Mouse (Mus musculus): ENCODE measurements around the gene Psmd3. TPM values are rescaled to one million over a fixed set of nuclear protein-coding genes. Genes with fewer than 3 reads are reported as not detected.
"Not testable (repeated sequence)": the region's sequence is repeated elsewhere in the genome, so short reads cannot be mapped to it uniquely, and the experiment has no call there.

Gene Psmd3
- total RNA-seq, 2 experiments from 2014 or later: 114 to 118 TPM

DNA sequence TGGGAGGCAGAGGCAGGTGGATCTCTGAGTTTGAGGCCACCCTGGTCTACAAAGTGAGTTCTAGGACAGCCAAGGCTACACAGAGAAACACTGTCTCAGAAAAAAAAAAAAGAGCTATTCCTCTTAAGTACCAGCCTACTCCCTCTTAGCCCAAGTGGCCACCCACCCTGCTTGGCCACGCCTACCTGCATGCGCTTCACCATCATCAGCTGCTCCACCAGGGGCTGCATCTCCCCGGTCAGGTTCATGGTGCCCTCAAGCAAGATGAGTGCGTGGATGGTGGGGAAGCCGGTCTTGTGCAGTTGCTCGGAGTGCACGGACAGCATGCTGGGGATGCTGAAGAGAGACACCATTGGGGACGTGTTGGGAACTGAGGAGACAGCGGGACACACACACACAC lies 33.6 kb downstream of the Psmd3 start:
- DNase-seq (ENCODE audit: low spot score in 2 of 2): no peak

DNA sequence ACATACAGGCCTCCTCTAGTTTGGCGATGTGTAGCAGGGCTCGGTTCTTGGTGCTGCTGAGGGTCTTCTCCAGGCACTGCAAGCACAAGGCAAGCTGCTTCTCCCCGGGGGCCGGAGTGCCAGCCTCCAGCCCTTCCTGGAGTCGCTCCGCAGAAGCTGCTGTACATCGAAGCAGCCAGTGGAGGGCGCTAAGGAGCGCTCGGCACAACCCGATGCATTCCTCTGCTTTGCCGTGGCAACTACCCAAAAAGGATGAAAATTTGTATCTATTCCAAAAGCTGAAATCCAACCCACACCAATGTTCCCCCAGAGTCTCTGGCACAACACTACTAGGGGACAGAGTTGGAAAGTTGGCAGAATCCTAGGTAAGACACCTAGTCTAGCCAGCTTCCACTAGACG lies 35.5 kb downstream of the Psmd3 start:
- DNase-seq (ENCODE audit: low spot score in 2 of 2): peak; percentile 69 to 75

DNA sequence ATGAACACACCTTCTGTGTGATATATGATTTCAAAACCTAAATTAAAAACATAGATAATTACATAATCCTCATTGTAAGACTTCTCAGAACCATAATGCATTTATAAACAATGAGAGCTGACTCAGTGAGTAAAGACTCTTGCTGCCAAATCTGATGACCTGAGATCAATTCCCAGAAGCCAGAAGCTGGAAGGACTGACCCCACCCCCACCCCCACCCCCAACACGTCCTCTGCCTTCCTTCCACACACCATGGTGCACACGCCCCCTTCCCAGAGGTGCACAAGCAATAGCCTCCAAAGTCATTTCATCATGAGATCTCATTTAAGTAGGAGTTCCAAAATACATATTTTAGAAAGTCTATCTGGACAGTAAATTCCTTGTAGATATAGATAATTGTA lies 38.4 kb downstream of the Psmd3 start:
- no peak for DNase-seq (ENCODE audit: low spot score in 2 of 2)

DNA sequence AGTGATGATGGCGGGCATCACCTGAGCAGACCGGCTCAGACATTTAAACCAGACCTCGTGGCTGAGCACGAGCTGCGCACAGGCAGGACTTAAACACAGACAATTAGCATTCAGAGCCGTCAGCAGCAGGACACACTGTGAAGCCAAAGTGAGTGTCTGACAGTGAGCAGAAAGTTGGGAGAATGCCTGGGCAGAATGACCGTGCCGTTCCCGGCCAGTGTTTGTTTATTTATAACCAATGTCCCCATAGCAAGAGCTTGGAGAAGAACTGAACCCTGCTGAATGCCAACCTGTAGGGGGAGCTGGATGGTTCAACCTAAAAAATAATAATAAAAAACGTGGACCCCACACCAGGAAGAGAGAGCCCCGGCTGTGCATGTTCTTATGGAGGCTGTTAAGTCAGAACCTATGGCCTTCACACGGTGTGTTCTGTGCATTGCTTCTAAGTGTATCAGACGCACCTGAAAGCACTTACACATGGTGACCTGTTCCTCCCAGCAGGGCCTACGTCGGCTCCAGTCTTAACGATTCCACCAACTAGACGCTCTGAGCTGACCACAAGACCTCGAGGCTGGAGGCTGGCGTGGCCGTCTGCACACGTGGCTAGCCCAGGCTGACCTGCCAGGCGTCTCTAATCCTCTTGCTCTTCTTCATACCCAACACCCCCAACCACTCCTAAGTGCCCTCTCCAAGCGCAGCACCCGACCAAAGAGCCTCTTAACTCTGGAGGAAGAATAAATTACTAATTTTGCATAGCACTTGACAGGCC lies 39.3 kb downstream of the Psmd3 start:
- no peak for DNase-seq (ENCODE audit: low spot score in 2 of 2)

DNA sequence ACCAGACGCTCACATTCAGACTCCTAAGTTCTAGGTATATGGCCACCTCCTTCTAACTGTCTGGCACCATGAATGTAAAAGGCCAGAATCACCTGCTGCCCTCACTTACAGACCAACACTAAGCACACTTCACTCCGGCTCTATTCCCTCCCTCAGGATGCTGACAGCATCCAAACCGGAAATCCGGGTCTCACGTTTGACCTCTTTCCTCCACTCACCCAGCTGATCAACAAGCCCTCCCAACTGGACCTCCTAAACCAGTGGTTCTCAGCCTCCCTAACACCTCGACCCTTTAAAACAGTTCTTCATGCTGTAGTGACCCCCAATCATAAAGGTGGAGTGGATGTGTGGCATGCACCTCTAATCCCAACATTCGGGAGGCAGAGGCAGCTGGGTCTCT lies 40.7 kb downstream of the Psmd3 start:
- no peak for DNase-seq (ENCODE audit: low spot score in 2 of 2)

DNA sequence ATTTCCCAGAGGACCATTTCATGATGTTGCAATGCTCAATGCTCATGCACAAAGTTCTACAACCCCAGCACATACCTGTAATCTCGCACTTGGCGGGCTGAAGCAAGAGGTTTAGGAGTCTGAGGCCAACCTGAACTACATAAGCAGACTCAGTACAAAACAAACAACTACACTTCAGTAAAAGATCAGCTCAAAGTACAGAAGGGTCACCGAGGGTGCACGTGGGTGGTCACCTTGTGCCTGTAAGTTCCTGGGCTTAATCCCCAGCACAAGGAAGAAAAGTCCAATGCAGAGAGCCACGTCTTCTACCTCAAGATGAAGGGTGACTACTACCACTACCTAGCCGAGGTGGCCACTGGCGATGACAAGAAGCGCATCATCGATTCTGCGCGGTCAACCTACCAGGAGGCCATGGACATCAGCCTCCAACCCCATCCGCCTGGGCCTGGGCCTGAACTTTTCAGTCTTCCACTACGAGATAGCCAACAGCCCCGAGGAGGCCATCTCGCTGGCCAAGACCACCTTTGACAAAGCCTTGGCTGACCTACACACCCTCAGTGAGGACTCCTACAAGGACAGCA lies 43.7 kb downstream of the Psmd3 start:
- no peak for DNase-seq (ENCODE audit: low spot score in 2 of 2)

DNA sequence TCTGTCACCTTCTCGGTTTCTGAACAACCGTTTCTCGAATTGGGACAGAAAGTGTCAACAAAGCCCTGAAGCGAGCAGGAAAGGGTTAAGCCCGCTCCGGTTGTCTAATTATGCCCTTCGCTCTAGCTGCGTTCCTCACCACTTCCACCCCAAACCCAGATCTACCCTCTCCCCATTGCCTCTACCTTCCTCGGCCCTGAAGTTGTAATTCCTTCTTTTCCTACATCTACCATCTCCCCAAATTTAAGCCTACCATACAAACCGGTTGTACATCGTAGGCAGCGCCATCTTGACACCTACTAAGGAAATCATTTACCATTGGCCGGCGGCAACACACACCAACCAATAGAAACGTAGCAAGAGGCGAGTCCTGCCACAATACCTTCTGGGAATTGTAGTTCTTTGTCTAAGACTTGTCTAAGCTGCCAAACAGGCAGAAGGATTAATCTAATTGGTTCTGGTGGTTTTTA lies 46.8 kb downstream of the Psmd3 start, which contains the start of gene Med24:
Med24 (minus strand) TSS at position 317 of the 470 bp plus-strand sequence.
- DNase-seq (ENCODE audit: low spot score in 2 of 2): peak; percentile 70

DNA sequence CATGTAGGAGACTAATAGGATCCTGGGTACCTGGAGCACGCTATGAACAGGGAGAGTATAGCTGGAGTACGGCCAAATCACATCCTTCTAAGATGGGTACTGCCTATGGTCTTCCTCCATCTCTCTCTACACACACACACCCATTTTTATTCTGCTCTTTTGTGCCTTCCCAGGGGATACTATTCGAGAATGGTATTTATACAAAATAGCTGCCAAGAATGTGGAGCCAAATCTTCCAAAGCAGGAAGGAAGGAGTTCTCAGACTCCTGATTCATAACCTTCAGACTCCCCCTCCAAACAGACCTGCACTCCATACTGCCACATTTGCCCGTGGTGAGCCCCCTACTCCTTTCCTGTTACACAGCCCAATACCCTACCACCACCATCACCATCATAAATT lies 48.4 kb downstream of the Psmd3 start:
- DNase-seq (ENCODE audit: low spot score in 2 of 2): no peak

DNA sequence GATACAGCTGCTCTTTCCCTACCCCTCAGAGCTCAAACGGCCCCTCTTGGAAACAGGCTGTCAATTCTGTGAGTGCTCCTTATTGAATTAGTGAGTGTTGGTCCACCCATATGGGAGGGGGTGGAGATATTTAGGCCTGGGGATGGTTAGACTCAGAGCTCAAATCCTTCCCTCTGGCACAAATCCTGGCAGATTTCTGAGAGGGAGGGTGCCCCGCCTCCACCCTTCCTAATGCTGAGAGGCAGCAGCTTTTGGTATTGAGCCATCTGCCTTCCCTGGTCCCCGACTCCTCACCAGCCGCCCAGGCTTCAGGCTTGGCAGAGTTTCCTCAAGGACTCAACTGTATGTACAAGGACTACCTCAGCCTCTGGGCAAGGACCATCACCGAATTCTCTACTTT lies 48.8 kb downstream of the Psmd3 start:
- no peak for DNase-seq (ENCODE audit: low spot score in 2 of 2)

DNA sequence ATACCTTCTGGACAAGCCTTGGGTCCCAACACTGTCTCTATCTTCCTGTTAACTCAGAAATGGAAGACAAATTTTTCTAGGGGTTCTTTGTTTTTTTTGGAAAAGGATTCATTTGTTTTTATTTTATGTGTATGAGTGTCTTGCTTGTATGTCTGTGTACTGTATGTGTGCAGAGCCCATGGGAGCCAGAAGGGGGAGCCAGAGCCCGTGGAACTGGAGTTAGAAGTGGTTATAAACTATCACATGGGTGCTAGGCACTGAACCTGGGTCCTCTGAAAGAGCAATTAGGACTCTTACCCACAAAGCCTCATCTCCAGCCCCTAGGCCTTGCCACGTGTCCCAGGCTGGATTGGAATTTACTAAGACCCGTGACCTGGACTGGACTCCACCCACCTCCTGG lies 51.7 kb downstream of the Psmd3 start:
- DNase-seq (ENCODE audit: low spot score in 2 of 2): no peak

DNA sequence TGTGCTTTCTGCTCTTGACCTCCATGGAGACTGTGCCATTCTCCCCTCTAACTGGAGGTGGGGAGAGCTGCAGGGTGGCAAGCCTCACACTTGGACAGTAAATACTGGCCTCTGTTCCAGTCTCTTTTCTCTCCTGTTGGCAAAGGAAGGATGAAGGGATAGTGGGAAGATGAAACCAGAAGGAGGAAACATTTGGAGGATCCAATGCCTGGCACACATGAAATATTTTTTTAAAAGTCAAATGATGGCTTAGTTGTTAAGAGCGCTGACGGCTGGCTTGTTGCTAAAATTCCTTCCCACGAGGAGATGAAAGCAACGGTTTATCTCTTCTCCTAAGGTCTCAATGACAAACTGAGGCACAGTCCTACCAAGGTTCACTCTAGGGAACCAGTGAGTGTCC lies 52.8 kb downstream of the Psmd3 start:
- no peak for DNase-seq (ENCODE audit: low spot score in 2 of 2)

DNA sequence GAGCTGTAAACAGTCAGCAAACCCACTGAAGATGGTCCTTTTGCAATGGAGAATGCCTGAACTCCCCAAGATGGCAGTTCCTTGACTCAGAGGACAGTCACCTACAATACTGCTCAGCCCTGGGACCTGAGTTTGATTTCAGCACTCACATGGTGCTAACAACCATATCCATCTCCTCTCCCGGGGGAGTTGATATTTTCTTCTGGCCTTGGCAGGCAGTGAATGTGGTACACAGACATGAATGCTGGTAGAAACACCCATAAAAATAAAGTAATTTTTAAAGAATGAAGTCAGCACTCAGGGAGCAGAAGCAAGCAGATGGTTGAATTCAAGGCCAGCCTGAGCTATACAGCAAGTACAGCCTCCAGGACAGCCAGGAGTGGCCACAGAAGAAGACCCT lies 53.8 kb downstream of the Psmd3 start:
- no peak for DNase-seq (ENCODE audit: low spot score in 2 of 2)

DNA sequence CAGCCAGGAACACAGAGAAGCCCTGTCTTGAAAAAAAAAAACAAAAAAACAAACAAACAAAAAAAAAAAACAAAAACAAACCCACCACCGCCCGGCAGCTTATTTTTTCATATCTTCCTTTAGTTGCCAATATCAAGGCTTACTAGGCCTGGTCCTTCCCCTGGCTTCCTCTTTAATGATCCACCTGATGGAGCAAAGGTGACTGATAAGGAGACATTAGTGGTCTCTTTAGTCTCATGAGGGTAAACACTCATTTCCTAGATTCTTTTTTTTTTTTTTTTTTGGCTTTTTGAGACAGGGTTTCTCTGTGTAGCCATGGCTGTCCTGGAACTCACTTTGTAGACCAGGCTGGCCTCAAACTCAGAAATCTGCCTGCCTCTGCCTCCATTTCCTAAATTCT lies 54.9 kb downstream of the Psmd3 start:
- DNase-seq (ENCODE audit: low spot score in 2 of 2): not testable (repeated sequence)

DNA sequence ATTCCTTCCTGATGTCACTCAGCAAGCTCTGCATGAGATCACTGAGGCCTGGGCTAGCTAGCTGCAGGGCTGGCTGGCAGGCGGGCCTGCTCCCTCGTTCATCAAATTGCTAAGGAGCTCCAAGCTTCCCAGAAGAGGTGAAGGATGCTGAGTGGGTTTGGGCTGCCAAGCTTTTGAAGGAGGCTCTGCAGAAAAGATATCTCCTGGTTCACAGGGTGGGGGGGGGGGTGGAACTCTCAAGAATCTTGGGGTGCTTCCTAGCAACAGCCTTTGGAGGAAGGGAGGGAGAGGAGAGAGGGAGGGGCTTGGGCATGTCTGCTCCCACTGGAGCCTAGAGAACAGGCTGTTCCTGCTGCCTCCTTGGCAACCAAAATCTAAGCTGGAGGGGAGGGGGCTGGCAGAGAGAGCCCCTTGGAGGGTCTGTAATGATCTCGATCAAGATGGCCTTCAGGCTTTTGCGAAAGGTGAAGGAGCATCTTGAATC lies 56.1 kb downstream of the Psmd3 start:
- no peak for DNase-seq (ENCODE audit: low spot score in 2 of 2)

DNA sequence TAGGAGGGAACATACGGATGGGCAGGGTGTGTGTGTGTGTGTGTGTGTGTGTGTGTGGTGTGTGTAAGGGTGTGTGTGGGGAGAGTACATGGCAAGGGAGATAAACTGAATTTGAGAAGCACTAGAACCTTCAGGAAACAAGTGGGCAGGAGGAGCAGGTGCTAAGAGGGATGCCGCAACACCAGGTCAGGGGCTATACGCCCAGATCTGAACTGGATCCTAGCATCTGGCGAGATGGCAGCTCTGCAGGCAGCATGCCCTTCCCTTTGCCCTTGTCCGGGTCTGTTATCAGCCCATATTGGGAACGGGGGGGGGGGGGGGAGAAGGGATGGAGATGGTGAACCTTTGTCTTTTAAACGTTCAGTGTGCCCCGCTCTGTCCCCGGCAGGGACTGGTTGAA lies 56.6 kb downstream of the Psmd3 start:
- no peak for DNase-seq (ENCODE audit: low spot score in 2 of 2)

DNA sequence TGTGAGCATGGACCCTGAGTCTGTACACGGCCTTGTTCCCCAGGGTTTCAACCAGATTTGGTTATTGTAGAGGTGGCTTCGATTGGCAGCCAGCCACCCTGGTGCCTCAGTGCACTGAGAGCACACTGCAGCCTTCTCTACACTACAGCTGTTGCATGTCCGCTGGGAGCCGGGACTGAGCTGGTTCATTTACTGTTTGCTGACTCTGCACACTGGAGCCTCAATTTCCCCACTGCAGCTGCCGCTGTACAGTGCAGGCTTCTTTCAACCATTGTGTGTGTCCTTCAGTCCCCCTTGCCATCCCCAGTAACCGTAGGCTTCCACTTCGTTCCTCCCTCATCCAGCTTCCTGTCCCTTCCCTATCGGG lies 57.7 kb downstream of the Psmd3 start:
- peak in 1 of 2 experiments; percentile 26 for DNase-seq (ENCODE audit: low spot score in 2 of 2)

DNA sequence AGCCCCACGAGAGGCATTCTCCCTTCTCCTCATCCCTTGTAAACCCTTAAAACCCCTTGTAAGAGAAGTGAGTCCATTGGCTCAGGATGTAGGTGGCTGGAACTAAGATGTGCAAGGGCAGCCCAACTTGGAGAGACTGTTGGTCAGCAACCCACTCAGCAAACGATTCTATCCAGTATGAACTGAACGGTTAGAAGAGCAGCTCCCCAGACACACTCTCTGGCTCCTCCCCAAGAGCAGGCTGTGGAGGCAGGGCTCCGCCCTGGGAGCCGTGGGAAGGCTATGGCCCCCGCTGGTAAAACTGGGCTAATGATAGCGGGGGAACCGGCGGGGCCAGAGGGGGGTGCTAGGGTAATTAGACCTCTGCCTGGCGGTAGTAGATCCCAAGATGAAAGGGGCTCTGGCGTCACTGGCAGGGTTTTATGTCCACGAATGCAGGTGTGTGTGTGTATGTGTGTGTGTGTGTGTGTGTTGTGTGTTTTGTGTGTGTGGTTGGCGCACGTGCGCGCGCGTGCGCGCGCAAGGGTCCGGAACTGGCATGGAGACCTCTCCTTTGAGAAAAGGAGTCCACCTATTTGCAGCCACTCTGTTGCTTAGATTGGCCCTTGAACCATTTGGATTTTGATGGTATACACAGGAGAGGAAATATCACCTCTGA lies 58.2 kb downstream of the Psmd3 start, which contains the start of gene Thra:
Thra (plus strand) TSS at position 246 of the 658 bp plus-strand sequence.
- DNase-seq (ENCODE audit: low spot score in 2 of 2): peak; percentile 51 to 63

DNA sequence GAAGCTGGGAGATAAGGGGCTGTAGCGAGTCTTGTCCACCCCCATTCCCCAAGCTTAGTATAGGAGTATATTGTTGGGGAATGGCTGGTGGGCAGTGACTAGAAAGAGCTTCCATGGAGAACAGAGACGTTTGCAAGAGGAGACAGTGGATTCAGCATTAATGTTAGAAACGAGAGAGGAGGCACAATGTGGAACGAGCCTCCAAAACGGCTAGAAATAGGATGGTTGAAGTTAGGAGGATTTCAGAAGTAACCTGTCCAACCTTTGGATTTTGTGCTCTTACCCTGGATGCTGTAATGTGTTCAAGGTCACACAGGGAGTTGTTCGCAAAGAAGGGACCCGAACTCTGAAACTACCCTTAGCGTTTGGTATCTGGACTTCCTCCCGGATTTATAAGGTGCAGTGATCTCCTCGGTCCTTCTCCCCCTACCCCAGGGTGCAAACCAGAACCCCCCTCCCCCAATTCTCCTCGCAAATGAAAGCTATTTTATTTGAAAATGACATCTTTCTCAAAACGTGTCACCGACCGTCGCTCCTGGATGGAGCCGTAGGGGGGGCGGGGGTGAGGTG lies 58.8 kb downstream of the Psmd3 start:
- DNase-seq (ENCODE audit: low spot score in 2 of 2): no peak

DNA sequence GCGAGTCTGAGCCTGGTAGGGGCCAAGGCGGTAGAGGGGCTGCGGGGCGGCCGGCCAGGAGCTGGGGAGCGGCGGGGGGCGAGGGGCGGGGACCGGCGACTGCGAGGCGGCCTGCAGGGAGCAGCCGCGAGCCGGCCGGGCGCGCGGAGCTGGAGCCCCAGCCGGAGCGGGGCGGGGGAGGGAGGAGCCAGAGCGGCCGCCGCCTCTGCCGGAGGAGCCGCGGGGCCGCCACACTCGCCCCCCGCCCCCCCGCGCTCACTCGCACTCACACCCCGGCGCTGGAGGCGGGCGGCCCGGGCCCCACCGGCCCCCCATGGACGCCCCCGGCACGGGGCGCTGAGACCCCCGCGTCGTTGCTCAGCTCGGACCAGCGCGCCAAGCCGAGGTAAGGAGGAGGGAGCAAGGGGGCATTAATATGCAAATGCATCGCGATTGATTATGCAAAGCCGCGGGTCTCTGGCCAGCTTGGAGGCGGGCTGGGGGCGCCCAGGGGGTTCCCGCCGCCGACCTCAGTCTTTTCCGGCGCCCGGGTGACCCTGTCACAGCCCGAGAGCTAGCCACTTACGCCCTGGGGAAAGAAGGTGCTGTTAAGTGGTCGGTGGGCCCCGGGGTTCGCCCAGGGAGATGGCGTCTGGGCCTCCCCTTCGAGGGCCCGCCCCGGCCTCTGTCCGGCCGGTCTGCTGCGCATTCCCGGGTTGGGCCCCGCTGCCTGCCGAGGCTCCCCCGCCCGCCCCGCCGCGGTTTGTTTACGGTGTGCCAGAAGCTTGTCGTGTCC lies 59.5 kb downstream of the Psmd3 start:
- peak; percentile 82 to 83 for DNase-seq (ENCODE audit: low spot score in 2 of 2)

DNA sequence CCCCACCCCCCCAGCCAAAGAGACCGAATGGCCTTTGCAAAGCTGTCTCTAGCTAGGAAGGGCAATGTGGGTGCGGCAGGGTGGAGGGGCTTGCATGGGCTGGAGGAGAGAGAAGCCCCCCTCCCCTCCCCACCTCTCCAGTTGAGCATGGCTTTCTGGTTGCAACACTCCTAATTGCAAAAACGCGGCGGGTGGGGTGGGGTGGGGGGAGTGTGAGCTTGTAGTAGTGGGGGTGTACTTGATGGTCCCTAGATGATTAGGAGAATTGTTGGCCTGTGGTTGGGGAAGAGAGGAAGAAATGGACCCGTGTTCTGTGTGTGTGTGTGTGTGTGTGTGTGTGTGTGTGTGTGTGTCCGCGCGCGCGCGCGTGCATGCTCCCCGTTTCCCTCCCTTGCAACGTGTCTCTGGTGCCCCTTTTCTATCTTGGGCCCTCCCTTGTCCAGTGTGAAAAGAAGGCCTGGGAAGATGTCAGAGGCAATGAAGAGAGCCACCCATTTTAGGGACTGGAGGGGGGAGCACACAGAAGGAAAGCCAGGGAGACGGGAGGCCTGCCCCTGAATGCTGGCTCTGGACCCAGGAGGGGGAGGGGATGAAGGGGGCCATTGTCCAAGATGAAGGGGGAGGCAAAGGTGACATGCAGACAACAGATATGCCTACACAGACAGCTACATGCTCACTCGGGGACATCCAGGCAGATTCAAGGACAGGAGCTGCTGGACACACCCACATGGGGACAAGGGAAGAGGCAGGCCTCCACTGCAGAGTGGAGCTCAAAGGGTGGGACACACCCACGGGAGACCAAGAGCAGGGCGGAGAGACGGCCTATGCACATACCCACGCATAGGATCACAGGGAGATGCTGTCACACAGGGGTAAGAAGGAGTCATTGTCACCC lies 60.3 kb downstream of the Psmd3 start:
- DNase-seq (ENCODE audit: low spot score in 2 of 2): peak; percentile 36
